Mouse (Mus musculus): ENCODE results near the gene Gm49776.
"Not testable (repeated sequence)": the region's sequence is repeated elsewhere in the genome, so short reads cannot be mapped to it uniquely, and the experiment has no call there.

Gene Gm49776

GRCm38 (mm10) chr16:18258221-18258620 is at the start of gene Gm49776:
Gm49776 (minus strand) TSS chr16:18258321.
- DNase-seq (ENCODE audit: low spot score) = no peak

- DNase-seq (ENCODE audit: low spot score) = not testable (repeated sequence)
These were observed 31.5 kb upstream of the Gm49776 start for GRCm38 (mm10) chr16:18289614-18290013.

- DNase-seq (ENCODE audit: low spot score) = peak; percentile 97
These were observed 31.0 kb upstream of the Gm49776 start, which contains the start of gene Dgcr8 for GRCm38 (mm10) chr16:18289067-18289588. Dgcr8 (minus strand) TSS chr16:18289246.

- DNase-seq (ENCODE audit: low spot score) = peak; percentile 77
These were observed 30.5 kb upstream of the Gm49776 start for GRCm38 (mm10) chr16:18288581-18289061.

- peak; percentile 50 for DNase-seq (ENCODE audit: low spot score)
These were observed 30.0 kb upstream of the Gm49776 start for GRCm38 (mm10) chr16:18288166-18288565.

GRCm38 (mm10) chr16:18275166-18275565 is 17.0 kb upstream of the Gm49776 start:
- DNase-seq (ENCODE audit: low spot score) = no peak

- peak; percentile 45 for DNase-seq (ENCODE audit: low spot score)
These were observed 10.1 kb upstream of the Gm49776 start for GRCm38 (mm10) chr16:18268182-18268581.

GRCm38 (mm10) chr16:18265024-18265423 is 6.9 kb upstream of the Gm49776 start:
- DNase-seq (ENCODE audit: low spot score) = no peak

GRCm38 (mm10) chr16:18253866-18254265 is 4.3 kb downstream of the Gm49776 start:
- no peak for DNase-seq (ENCODE audit: low spot score)

GRCm38 (mm10) chr16:18252736-18253135 is 5.4 kb downstream of the Gm49776 start:
- DNase-seq (ENCODE audit: low spot score) = no peak

- DNase-seq (ENCODE audit: low spot score) = no peak
These were observed 7.0 kb downstream of the Gm49776 start for GRCm38 (mm10) chr16:18250828-18251790.

GRCm38 (mm10) chr16:18250231-18250630 is 7.9 kb downstream of the Gm49776 start:
- no peak for DNase-seq (ENCODE audit: low spot score)

GRCm38 (mm10) chr16:18249364-18249967 is 8.7 kb downstream of the Gm49776 start:
- DNase-seq (ENCODE audit: low spot score) = peak; percentile 49

GRCm38 (mm10) chr16:18248433-18249363 is 9.4 kb downstream of the Gm49776 start, which contains the start of the genes Trmt2a and Ranbp1:
Trmt2a (plus strand) TSS chr16:18248679.
Ranbp1 (minus strand) TSS chr16:18248732.
- DNase-seq (ENCODE audit: low spot score) = peak; percentile 98

GRCm38 (mm10) chr16:18247521-18248399 is 10.4 kb downstream of the Gm49776 start:
- DNase-seq (ENCODE audit: low spot score) = peak; percentile 55

- no peak for DNase-seq (ENCODE audit: low spot score)
These were observed 16.5 kb downstream of the Gm49776 start for GRCm38 (mm10) chr16:18241581-18241980.

GRCm38 (mm10) chr16:18236676-18237501 is 21.2 kb downstream of the Gm49776 start:
- peak; percentile 31 for DNase-seq (ENCODE audit: low spot score)

- DNase-seq (ENCODE audit: low spot score) = peak; percentile 67
These were observed 22.6 kb downstream of the Gm49776 start for GRCm38 (mm10) chr16:18235389-18236065.

Data from MN1 (cell line).